Mouse (Mus musculus): ENCODE measurements around the gene Tmem59l. TPM values are rescaled to one million over a fixed set of nuclear protein-coding genes. Genes with fewer than 3 reads are reported as not detected.
"Not testable (repeated sequence)": the region's sequence is repeated elsewhere in the genome, so short reads cannot be mapped to it uniquely, and the experiment has no call there.

The Tmem59l gene
- polyA plus RNA-seq, 1 experiment from 2014 or later, result 26.6 TPM

- no peak for ATAC-seq (ENCODE audit: low FRiP score, low read depth)
- no peak overlapping the region for H3K9ac ChIP-seq
- WGBS, result 64% methylated on average over 2 of the region's 2 CpGs
- no peaks in the 10 kb centered on the region for H3K27me3 ChIP-seq
- H3K27ac ChIP-seq, result no peak overlapping the region
- H3K4me3 ChIP-seq, result no peak overlapping the region
- H3K36me3 ChIP-seq, result peaks cover 35% of the 10 kb centered on the region
- H3K9me3 ChIP-seq, result no peaks in the 10 kb centered on the region
- H3K4me2 ChIP-seq (replicated peaks), result no peak overlapping the region
- peaks cover 13% of the 10 kb centered on the region for H3K4me1 ChIP-seq
Observed at GRCm38 (mm10) chr8:70519606-70520005, 32.4 kb upstream of the Tmem59l start.

GRCm38 (mm10) chr8:70519043-70519442 lies 31.9 kb upstream of the Tmem59l start:
- no peak for ATAC-seq (ENCODE audit: low FRiP score, low read depth)
- 90% methylated on average over 6 of the region's 6 CpGs for WGBS
- no peak overlapping the region for H3K4me3 ChIP-seq
- no peak overlapping the region for H3K4me2 ChIP-seq (replicated peaks)
- no peaks in the 10 kb centered on the region for H3K9me3 ChIP-seq
- no peak overlapping the region for H3K27ac ChIP-seq
- H3K4me1 ChIP-seq, result peaks cover 13% of the 10 kb centered on the region
- no peaks in the 10 kb centered on the region for H3K27me3 ChIP-seq
- peaks cover 40% of the 10 kb centered on the region for H3K36me3 ChIP-seq
- H3K9ac ChIP-seq, result no peak overlapping the region

GRCm38 (mm10) chr8:70517940-70518643 lies 30.9 kb upstream of the Tmem59l start:
- no peak overlapping the region for H3K27ac ChIP-seq
- ATAC-seq (ENCODE audit: low FRiP score, low read depth), result no peak

GRCm38 (mm10) chr8:70513441-70513840 lies 26.3 kb upstream of the Tmem59l start:
- WGBS, result 68% methylated on average over 2 of the region's 2 CpGs
- H3K36me3 ChIP-seq, result peaks cover 53% of the 10 kb centered on the region
- no peaks in the 10 kb centered on the region for H3K9me3 ChIP-seq
- no peak for ATAC-seq (ENCODE audit: low FRiP score, low read depth)
- H3K4me1 ChIP-seq, result peaks cover 25% of the 10 kb centered on the region
- H3K4me3 ChIP-seq, result no peak overlapping the region
- H3K4me2 ChIP-seq (replicated peaks), result no peak overlapping the region
- no peak overlapping the region for H3K9ac ChIP-seq
- H3K27ac ChIP-seq, result no peak overlapping the region
- no peaks in the 10 kb centered on the region for H3K27me3 ChIP-seq

More at GRCm38 (mm10) chr8:70517940-70518643, 30.9 kb upstream of the Tmem59l start:
- H3K4me2 ChIP-seq (replicated peaks), result no peak overlapping the region
- no peaks in the 10 kb centered on the region for H3K27me3 ChIP-seq
- H3K4me3 ChIP-seq, result no peak overlapping the region
- no peaks in the 10 kb centered on the region for H3K9me3 ChIP-seq
- peaks cover 10% of the 10 kb centered on the region for H3K4me1 ChIP-seq
- WGBS, result 74% methylated on average over 10 of the region's 10 CpGs
- 0 out of 2 replicates have a peak overlapping the region, but pooled peaks have one; percentile 19 for H3K9ac ChIP-seq
- peaks cover 50% of the 10 kb centered on the region for H3K36me3 ChIP-seq

GRCm38 (mm10) chr8:70512253-70512903 lies 25.2 kb upstream of the Tmem59l start:
- H3K4me3 ChIP-seq, result no peak overlapping the region
- peaks cover 26% of the 10 kb centered on the region for H3K4me1 ChIP-seq
- 0 out of 2 replicates have a peak overlapping the region, but pooled peaks have one; percentile 4 for H3K9ac ChIP-seq
- no peak for ATAC-seq (ENCODE audit: low FRiP score, low read depth)
- no peak overlapping the region for H3K27ac ChIP-seq
- no peaks in the 10 kb centered on the region for H3K9me3 ChIP-seq
- no peak overlapping the region for H3K4me2 ChIP-seq (replicated peaks)
- H3K27me3 ChIP-seq, result no peaks in the 10 kb centered on the region
- H3K36me3 ChIP-seq, result peaks cover 58% of the 10 kb centered on the region
- WGBS, result 90% methylated on average over 11 of the region's 11 CpGs

GRCm38 (mm10) chr8:70511770-70512169 lies 24.6 kb upstream of the Tmem59l start:
- Histone ChIP-seq H3K27me3 (no peaks in the 10 kb centered on the region), H3K4me2 (replicated peaks) (peak overlapping the region; percentile 98), H3K4me1 (peaks cover 29% of the 10 kb centered on the region), H3K27ac (no peak overlapping the region), H3K9ac (no peak overlapping the region), H3K4me3 (no peak overlapping the region), H3K9me3 (no peaks in the 10 kb centered on the region), H3K36me3 (peaks cover 61% of the 10 kb centered on the region)
- no peak for ATAC-seq (ENCODE audit: low FRiP score, low read depth)
- 98% methylated on average over 2 of the region's 2 CpGs for WGBS

DNA sequence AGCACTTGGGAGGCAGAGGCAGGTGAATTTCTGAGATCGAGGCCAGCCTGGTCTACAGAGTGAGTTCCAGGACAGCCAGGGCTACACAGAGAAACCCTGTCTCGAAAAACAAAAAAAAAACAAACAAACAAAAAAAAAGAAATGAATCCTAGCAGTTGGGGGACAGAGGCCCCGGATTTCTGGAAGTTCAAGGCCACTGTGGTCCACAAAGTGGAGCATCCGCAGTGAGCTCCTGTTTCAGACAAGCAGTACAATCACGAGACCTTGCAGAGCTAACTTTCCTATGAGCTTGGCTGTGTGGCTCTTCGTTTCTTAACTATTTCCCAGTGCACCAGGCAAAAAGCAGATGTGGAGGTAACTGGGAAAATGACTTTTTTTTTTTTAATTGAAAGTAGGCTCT lies 24.0 kb upstream of the Tmem59l start:
- peaks cover 55% of the 10 kb centered on the region for H3K36me3 ChIP-seq
- H3K4me3 ChIP-seq, result peak overlapping the region; percentile 98
- 86% methylated on average over 6 of the region's 6 CpGs for WGBS
- peaks cover 30% of the 10 kb centered on the region for H3K4me1 ChIP-seq
- not testable (repeated sequence) for ATAC-seq (ENCODE audit: low FRiP score, low read depth); H3K27me3 ChIP-seq; H3K9me3 ChIP-seq; H3K27ac ChIP-seq
- H3K4me2 ChIP-seq (replicated peaks), result peak overlapping the region; percentile 98
- peak overlapping the region; percentile 99; the same call in 1 of the 2 replicates for H3K9ac ChIP-seq

DNA sequence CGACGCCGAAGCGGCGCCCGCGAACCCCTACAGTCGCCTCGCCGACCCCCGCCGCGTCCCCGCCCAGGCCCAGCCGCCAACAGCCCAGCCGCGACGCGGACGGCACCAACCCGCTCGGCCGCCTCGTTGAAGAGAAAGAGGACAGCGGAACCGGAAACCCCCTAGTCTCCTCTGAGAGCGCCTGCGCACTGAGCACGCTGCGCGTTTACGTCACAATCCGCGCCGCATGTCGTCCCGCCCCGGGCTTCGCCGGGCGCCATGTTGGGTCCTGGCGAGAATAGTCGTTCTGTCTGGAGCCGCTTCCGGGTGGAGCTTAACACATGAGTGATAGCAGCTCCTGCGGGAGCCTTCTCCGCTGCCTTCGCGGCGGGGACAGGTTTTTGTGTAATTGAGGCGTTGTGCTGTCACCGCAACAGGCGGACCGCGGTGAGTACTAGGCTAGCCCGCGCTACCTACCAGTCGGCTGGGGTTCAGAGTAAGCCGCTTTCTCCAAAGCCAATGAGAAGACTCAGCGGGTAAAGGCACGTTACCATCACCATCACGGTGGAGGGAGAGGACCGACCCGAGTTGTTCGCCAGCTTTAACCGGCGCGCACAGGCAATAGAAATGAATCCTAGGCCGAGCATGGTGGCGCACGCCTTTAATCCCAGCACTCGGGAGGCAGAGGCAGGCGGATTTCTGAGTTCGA lies 23.2 kb upstream of the Tmem59l start, which contains the start of gene Uba52:
Uba52 (minus strand) TSS at position 574 of the 688 bp plus-strand sequence.
- H3K4me1 ChIP-seq, result peaks cover 37% of the 10 kb centered on the region

DNA sequence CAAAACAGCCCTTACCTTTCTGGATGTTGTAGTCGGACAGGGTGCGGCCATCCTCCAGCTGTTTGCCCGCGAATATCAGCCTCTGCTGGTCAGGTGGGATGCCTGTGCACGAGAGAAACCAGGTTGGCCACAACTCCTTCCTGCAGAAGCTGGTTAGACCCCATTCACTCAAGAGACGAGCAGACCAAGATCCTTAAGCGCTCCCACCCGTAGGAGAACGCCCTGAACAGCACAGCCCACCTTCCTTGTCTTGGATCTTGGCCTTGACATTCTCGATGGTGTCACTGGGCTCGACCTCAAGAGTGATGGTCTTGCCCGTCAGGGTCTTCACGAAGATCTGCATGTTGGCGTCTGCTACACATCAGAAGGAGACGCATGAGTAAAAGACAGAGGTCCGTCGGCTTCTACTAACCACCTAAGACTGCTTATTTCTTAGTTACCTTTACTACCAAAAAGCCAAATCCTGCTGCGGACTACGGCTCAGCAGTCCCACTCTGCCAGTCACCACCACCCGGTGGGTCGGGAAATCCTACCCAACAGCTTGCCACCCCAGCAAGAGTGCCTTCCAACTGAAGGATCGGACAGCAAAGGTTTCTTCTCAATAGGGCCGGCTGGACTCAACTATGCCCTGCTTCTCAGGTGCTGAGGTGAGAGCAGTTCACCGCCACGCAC lies 22.3 kb upstream of the Tmem59l start:
- Histone ChIP-seq H3K9me3 (no peaks in the 10 kb centered on the region), H3K9ac (peak overlapping the region; percentile 99), H3K4me1 (peaks cover 47% of the 10 kb centered on the region), H3K36me3 (peaks cover 43% of the 10 kb centered on the region), H3K4me2 (replicated peaks) (peak overlapping the region; percentile 98), H3K4me3 (peak overlapping the region; percentile 98), H3K27ac (peak overlapping the region; percentile 96; the same call in 1 of the 2 replicates), H3K27me3 (no peaks in the 10 kb centered on the region)
- ATAC-seq (ENCODE audit: low FRiP score, low read depth), result no peak
- 11% methylated on average over 25 of the region's 25 CpGs for WGBS

More for the DNA sequence above, 23.2 kb upstream of the Tmem59l start, which contains the start of gene Uba52:
- peak; percentile 83 for ATAC-seq (ENCODE audit: low FRiP score, low read depth)
- peak within 1 kb of the TSS; percentile 96 for H3K27ac ChIP-seq
- H3K4me3 ChIP-seq, result peak within 1 kb of the TSS; percentile 98
- H3K9me3 ChIP-seq, result no peaks in the 10 kb centered on the region
- 1% methylated on average over 54 of the region's 74 CpGs for WGBS
- H3K9ac ChIP-seq, result peak within 1 kb of the TSS; percentile 99
- peaks cover 48% of the 10 kb centered on the region for H3K36me3 ChIP-seq
- no peaks in the 10 kb centered on the region for H3K27me3 ChIP-seq
- H3K4me2 ChIP-seq (replicated peaks), result peak within 1 kb of the TSS; percentile 98

DNA sequence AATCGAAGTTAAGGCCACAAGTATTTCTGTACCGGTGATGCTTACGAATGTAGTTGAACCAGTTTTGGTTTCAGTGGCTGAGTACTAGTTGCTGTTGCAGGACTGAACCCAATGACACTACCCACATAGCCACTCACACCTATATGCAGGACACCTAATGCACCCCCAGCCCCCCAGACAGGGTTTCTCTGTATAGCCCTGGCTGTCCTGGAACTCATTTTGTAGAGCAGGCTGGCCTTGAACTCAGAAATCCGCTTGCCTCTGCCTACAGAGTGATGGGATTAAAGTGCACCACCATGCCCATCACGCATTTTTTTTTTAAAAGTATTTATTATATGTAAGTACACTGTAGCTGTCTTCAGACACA lies 19.9 kb upstream of the Tmem59l start:
- ATAC-seq (ENCODE audit: low FRiP score, low read depth), result no peak
- H3K4me1 ChIP-seq, result peaks cover 66% of the 10 kb centered on the region
- H3K27me3 ChIP-seq, result peaks cover 9% of the 10 kb centered on the region
- H3K27ac ChIP-seq, result peak overlapping the region; percentile 93
- no peak overlapping the region for H3K9ac ChIP-seq
- peak overlapping the region; percentile 73; the same call in 1 of the 2 replicates for H3K4me3 ChIP-seq
- peak overlapping the region; percentile 79 for H3K4me2 ChIP-seq (replicated peaks)
- no peaks in the 10 kb centered on the region for H3K9me3 ChIP-seq
- peaks cover 25% of the 10 kb centered on the region for H3K36me3 ChIP-seq
- WGBS, result 56% methylated on average over 5 of the region's 5 CpGs

GRCm38 (mm10) chr8:70506328-70507026 lies 19.3 kb upstream of the Tmem59l start, which contains the start of gene Rex1bd:
Gene Rex1bd (minus strand): TSS chr8:70506752.
- Histone ChIP-seq H3K36me3 (peaks cover 25% of the 10 kb centered on the region), H3K9ac (peak within 1 kb of the TSS; percentile 88), H3K27ac (peak within 1 kb of the TSS; percentile 93), H3K27me3 (peaks cover 14% of the 10 kb centered on the region), H3K4me2 (replicated peaks) (peak within 1 kb of the TSS; percentile 79), H3K9me3 (no peaks in the 10 kb centered on the region), H3K4me1 (peaks cover 67% of the 10 kb centered on the region), H3K4me3 (peak within 1 kb of the TSS; percentile 73)
- 2% methylated on average over 40 of the region's 40 CpGs for WGBS
- peak; percentile 88 for ATAC-seq (ENCODE audit: low FRiP score, low read depth)
